Mouse (Mus musculus) monocyte, adult 2 months (primary cell): ENCODE results near the gene Syde2.

Source experiments
- DNase-seq, 2 experiments: peaks; one replicate each; pipeline ENCODE4 v3.0.0; 2022; ENCODE audit warnings: low spot score in 2 of 2, low read depth in 1 of 2

Syde2 gene

DNA sequence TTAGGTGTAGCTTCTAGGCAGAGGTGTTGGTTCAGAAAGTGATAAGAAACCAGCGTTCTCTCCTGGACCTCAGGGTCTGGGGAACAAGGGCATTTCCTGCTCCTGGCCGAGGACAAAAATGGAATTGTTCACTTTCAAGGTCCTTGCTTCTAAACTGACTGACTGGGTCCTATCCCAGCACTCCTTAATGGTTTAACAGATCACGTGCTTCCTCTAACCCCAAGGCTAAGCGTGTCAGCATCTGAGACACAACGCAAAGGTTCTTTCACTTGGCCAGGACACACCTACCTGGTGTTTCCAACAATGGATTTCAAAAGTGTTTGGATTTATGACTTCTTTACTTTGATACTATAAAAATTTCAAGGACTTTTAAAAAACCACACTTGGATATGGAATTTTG lies 62.3 kb downstream of the Syde2 start:
- DNase-seq: no peak

DNA sequence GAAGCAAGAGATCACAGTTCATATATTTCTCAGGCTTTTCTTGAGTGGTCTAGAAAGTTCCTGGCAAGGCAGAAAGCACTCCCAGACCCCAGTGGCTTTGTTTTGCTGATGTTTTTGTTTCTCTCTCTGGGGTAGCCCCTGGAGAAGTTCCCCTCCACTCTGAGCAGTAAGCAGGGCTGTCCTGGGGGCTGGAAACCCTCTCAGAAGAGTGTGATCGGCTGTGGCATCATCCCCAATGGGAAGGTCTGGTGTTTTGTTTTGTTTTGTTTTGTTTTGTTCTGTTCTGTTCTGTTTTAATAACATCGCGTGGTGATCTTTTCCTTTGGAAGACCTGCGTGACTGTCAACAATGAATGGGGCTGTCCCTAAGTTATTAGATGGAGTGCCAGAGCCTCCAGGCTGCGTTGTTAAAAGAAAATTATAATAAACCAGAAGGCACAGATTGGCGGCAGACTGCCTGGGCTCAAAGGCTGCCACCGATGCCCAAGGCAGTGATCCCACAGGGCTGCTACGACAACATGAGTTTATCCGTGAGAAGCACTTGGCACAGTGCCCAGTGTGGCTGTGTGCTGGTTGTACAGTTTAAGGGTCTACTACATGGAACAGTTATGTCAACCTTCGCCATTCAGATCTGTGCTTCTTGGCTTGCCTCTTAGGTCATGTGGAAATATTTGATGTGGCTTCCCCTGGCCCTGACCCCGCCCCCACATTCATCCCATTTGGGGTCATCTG lies 63.8 kb downstream of the Syde2 start:
- no peak for DNase-seq

DNA sequence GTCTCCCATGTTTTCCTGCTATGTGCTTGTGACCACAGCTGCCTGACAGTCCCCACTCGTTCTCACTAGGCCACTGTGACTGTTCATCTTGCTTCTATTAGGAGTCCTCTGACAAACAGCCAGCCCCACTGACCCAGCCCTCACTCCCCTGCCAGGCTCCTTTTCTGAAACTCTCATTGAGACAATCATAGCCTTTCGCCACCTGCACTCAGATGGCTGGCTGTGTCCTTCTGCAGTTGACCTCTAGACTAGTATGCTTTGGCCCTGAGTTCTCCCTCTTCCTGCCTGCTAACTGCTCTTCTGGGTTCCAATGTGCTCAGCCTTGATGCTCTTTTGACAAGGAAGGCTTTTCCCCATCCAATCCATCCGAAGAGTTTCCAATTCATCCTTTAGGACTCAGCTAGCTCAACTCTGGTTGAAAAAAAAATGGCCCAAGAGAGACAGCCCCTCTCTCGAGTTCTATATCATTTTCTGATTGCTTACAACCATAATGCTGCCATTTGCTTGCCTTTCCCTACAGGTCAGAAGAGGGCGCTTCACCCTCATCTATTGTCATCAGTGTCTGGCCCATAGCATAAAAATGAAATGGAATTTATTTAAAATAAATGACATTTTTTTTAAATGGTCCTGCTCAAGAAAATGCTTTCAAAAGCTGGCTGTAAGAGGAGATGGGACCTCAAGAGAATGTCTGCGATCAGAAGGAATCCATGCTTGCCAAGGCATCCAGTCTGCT lies 65.6 kb downstream of the Syde2 start:
- no peak for DNase-seq

DNA sequence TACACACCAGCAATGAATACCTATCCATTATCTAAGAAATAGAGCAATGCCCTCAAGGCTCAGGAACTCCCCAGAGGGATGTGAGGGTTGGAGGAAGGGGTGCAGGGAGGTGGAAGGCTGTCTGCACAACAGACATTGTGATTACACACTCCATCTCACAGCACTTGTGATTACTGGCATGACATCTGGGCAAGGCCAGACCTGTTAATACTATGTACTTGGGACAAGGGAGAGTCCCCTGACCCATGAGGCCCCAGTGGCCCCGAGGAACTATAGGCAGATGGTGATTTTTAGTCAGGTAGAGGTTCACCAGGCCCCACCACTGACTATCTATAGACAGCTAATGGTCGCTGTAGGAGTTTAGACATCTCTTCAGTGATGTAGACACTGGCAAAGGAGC lies 66.2 kb downstream of the Syde2 start:
- no peak for DNase-seq

- no peak for DNase-seq
These were observed 69.5 kb downstream of the Syde2 start for GRCm38 (mm10) chr3:146057131-146057530.

DNA sequence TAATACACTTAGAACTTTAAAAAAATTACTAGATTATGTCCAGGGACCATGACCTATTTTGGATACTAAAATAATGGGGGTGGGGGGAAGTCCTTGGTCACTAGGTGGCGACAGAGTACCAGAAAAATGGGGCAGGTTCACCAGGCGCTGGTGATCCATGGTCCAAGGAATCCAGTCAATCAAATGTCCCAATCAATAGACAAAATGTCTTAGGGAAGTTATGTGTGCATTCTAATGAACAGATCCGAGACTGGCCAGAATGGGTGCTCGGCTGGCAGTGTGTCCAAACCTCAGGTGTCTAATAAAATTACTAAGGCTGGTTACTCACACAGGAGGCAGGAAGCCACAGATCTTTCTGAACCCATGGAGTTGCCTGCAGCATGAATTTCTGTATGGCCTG lies 70.6 kb downstream of the Syde2 start:
- no peak for DNase-seq

DNA sequence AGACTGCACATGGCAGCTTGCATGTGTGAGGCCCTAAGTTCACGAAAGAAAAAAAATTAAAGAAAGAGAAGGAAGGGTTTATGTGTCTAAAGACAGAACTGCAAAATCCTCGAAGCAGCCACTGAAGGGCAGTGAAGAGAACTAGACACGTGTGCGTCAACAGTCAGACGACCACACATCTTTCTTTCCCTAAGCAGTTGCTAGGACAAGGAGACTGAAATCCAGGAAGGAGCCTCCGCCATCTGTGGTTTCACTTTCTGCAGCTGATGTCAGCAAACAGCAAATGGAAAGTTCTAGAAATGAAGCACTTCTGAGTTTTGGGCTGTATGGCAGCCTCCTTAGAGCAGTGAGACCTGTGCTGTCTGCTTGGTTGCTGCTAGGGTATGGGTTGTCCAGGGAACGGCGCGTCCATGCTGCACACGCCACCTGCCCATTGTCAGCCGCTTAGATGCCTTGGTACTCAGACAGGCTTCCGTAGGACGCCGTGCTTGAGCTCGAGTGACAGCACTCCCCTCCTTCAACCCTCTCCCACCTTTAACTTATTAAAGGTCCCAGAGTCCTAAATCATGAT lies 71.8 kb downstream of the Syde2 start:
- DNase-seq: no peak

DNA sequence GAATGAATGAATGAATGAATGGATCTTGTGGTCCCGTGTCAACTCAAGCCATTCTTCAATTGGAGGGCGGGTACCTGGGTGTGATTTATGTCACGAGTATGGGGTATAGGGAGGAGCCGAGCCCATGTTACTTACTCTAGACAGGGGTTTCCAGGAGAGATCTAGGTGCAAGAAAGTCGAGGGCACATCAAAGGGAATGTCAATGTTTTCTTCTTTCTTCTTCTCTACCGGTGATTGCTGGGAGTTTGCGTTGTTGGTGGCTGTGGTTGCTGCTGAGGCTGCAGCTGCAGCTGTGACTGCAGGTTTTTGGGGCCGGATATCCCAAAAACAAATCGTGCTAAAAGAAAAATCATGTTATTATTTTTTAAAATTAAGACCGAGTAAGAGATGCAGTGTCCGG lies 75.5 kb downstream of the Syde2 start:
- DNase-seq: no peak

DNA sequence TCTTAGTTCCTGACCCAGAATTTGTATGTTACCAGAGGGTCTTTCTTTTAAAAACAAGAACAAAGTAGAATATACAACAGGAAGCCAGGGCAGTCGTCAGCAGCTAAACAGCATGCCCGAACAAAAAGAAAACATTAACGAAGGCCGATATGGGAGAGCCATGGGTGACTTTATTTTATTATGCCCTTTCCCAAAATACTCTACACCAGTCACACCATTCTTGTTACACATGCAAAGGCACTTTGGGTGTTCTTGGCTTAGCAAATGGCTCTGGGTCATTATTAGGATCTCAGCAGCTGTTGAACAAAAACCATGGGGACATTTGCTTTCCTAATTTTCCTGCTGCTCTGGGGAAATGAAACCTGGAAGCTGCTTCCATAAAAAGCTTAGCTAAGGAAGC lies 81.6 kb downstream of the Syde2 start:
- DNase-seq: no peak
